Mouse (Mus musculus): ENCODE results near the gene Ceacam13.
"Not testable (repeated sequence)": the region's sequence is repeated elsewhere in the genome, so short reads cannot be mapped to it uniquely, and the experiment has no call there.

Ceacam13 gene

GRCm38 (mm10) chr7:18009589-18009988, at the start of gene Ceacam13:
TSS of gene Ceacam13 (plus strand) at chr7:18009889.
- DNase-seq (ENCODE audit: low read depth, low spot score), result no peak

- DNase-seq (ENCODE audit: low read depth, low spot score), result no peak
These were observed 37.9 kb upstream of the Ceacam13 start, which contains the start of gene Ceacam11 for GRCm38 (mm10) chr7:17971824-17972223. TSS of gene Ceacam11 (plus strand) at chr7:17972124.

- not testable (repeated sequence) for DNase-seq (ENCODE audit: low read depth, low spot score)
These were observed 8.6 kb upstream of the Ceacam13 start for GRCm38 (mm10) chr7:18001131-18001530.

- DNase-seq (ENCODE audit: low read depth, low spot score), result no peak
These were observed 55.9 kb downstream of the Ceacam13 start, which contains the start of gene Ceacam12 for GRCm38 (mm10) chr7:18065629-18066028. TSS of gene Ceacam12 (plus strand) at chr7:18065929.

Data from retina, postnatal 7 days (tissue).